Mouse (Mus musculus) embryonic facial prominence, embryonic 12.5 days (tissue): ENCODE results near the gene Dpep2nb. TPM values are rescaled to one million over a fixed set of nuclear protein-coding genes. Genes with fewer than 3 reads are reported as not detected.

ENCODE experiments used
- ATAC-seq: fragments of 200-750 bp; cut with Nextera tagmentation; 2 replicates; pipeline ENCODE4 v1.8.0; 2017; ENCODE audit not compliant: insufficient number of reproducible peaks, insufficient read depth, low FRiP score, low TSS enrichment
- H3K27ac ChIP-seq: fragments of 300-500 bp; sonication (generic); 2 replicates; pipeline ENCODE4 v1.5.1; 2016; ENCODE audit warnings: mild to moderate bottlenecking
- H3K27me3 ChIP-seq: fragments of 300-500 bp; sonication (generic); 2 replicates; pipeline ENCODE4 v1.6.1; 2016; ENCODE audit warnings: mild to moderate bottlenecking, moderate library complexity
- H3K36me3 ChIP-seq: fragments of 300-500 bp; sonication (generic); 2 replicates; pipeline ENCODE4 v1.6.1; 2016; ENCODE audit warnings: mild to moderate bottlenecking
- H3K4me1 ChIP-seq: fragments of 300-500 bp; sonication (generic); 2 replicates; pipeline ENCODE4 v1.6.1; 2016
- H3K4me2 ChIP-seq: fragments of 300-500 bp; sonication (generic); replicated peaks from 2 replicates; pipeline ENCODE4 v1.6.1; 2016; ENCODE audit warnings: mild to moderate bottlenecking, moderate library complexity
- H3K4me3 ChIP-seq: fragments of 300-500 bp; sonication (generic); 2 replicates; pipeline ENCODE4 v1.5.1; 2016; ENCODE audit warnings: mild to moderate bottlenecking
- H3K9ac ChIP-seq: fragments of 300-500 bp; sonication (generic); 2 replicates; pipeline ENCODE4 v1.6.1; 2016; ENCODE audit warnings: mild to moderate bottlenecking, moderate library complexity
- H3K9me3 ChIP-seq: fragments of 300-500 bp; sonication (generic); 2 replicates; pipeline ENCODE4 v1.6.1; 2016; ENCODE audit warnings: mild to moderate bottlenecking, moderate library complexity
- WGBS: fragments of 180-500 bp; shearing (Covaris S2); methylation state at CpG from one replicate; pipeline ENCODE4 v1.1.7; 2016; 5-methylcytosine and 5-hydroxymethylcytosine counted together
- polyA plus RNA-seq: library from polyadenylated mRNA; unstranded; fragments of >200 nt; fragmentation: Nextera tagmentation; extraction: Ambion mirVana; gene quantifications from 2 replicates; pipeline ENCODE4 v1.2.1, GENCODE M21; 2016

Dpep2nb gene
- not detected in 2 replicates for polyA plus RNA-seq

DNA sequence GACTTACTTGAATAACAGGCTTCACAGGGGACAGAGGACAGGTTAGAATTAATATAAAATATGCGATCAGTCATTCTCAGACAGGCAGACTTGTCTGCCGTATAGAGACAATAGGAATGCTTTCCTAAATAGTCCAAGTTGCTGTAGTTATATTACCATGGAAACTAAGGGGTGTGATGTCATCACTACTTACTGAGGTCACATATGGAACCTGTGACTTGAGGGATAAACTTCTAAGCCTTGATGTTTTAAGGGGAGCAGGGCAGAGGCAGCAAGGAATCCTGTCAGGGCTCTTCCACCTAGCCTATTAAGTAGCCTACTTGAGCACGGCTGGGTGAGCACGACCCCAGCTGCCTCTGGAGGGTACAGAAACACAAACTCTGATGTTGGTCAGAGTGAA is at the start of gene Dpep2nb:
Gene Dpep2nb, minus strand, starts transcription at position 101 of the 400 bp plus-strand sequence.
- Histone ChIP-seq H3K4me3 (no peak within 1 kb of the TSS), H3K9me3 (no peaks in the 10 kb centered on the region), H3K9ac (no peak within 1 kb of the TSS), H3K36me3 (peaks cover 5% of the 10 kb centered on the region), H3K4me1 (peaks cover 11% of the 10 kb centered on the region), H3K27me3 (no peaks in the 10 kb centered on the region), H3K27ac (no peak within 1 kb of the TSS), H3K4me2 (no peak within 1 kb of the TSS)
- WGBS, result 81% methylated on average over 4 of the region's 4 CpGs
- no peak for ATAC-seq

DNA sequence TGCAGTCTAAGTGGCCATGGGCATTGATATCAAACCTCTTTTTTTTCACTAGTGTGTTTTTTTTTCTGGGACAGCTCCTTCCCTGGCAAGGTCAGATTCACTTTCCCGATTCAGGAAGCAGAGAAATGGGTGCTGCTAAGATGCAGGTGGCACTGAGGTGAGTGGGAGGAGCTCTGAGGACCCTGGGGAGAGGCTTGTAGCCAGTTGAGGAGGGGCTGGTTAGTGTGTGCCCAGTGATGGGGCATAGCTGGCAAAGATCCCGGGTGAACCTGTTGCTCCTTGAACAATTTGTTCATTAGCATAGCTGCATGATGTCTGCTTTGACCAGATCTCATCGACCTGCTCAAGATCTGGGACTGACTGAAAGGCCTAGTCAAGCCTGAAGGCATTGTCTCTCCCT is 49.3 kb upstream of the Dpep2nb start:
- H3K27me3 ChIP-seq, result no peaks in the 10 kb centered on the region
- H3K9me3 ChIP-seq, result no peaks in the 10 kb centered on the region
- no peak overlapping the region for H3K27ac ChIP-seq
- ATAC-seq, result no peak
- H3K9ac ChIP-seq, result no peak overlapping the region; the same call in 1 of the 2 replicates
- no peak overlapping the region for H3K4me3 ChIP-seq
- no peak overlapping the region for H3K4me2 ChIP-seq
- peaks cover 34% of the 10 kb centered on the region for H3K36me3 ChIP-seq
- WGBS, result 56% methylated on average over 3 of the region's 3 CpGs
- peaks cover 8% of the 10 kb centered on the region for H3K4me1 ChIP-seq

DNA sequence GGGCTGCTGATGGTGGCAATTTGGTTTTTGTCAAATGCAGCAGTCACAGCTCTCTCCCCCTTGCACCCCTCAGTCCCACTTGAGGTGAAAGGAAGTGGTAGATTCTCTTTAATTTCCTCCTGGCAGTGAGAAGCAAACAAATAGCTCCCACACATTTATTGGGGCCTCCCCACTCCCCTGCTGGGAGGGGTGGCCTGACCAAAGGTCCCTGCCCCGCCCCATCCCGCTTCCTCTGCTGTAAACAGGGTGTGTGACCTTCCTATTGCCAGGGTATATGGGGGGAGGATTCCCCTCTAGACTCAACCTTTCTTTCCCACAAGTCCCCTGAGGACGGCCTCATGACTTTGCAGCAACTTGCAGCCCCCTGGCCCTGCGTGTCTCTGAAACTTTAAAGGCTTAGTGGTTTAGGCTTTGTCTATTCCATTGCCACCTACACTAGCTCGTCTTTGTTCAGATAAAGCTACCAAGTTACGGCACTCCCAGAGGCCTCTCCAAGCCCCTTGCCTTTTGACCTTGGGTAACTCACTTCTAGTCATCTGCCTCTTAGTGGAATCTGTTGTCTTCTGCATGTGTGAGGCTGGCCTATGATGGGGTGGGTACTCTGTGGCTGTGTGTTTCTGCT is 48.5 kb upstream of the Dpep2nb start:
- Histone ChIP-seq H3K9me3 (no peaks in the 10 kb centered on the region), H3K4me2 (no peak overlapping the region), H3K9ac (no peak overlapping the region), H3K4me3 (no peak overlapping the region), H3K27me3 (no peaks in the 10 kb centered on the region), H3K36me3 (peaks cover 34% of the 10 kb centered on the region), H3K4me1 (peaks cover 8% of the 10 kb centered on the region), H3K27ac (no peak overlapping the region)
- no peak for ATAC-seq
- WGBS, result 69% methylated on average over 6 of the region's 6 CpGs

DNA sequence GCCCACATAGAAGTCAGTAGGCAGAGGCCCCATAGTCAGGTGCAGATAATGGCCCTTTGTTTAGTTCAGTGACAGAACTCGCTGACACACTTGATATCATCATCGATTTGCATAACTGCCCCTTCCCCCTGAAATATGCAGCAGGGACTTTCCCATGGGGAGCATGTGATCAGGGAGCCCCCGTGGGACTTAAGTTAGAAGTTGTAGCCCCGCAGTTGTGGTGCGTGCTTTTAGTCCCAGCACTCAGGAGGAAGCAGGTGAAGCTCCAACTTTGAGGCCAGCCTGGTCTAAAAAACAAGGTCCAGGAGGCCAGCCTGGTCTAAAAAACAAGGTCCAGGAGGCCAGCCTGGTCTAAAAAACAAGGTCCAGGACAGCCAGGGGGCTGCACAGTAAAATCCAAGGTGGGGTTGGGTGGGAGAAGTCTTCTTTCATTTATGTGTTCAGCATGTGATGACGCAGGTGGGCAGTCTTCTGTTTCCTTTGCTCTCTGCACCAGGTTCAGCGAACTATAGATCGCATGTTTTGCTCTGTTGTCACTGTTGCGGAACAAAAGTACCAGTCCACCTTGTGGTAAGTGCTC is 46.8 kb upstream of the Dpep2nb start:
- Histone ChIP-seq H3K9me3 (no peaks in the 10 kb centered on the region), H3K4me2 (no peak overlapping the region), H3K27ac (no peak overlapping the region), H3K9ac (no peak overlapping the region), H3K36me3 (peaks cover 34% of the 10 kb centered on the region), H3K4me3 (no peak overlapping the region), H3K4me1 (no peaks in the 10 kb centered on the region), H3K27me3 (no peaks in the 10 kb centered on the region)
- WGBS, result 90% methylated on average over 9 of the region's 9 CpGs
- ATAC-seq, result no peak

DNA sequence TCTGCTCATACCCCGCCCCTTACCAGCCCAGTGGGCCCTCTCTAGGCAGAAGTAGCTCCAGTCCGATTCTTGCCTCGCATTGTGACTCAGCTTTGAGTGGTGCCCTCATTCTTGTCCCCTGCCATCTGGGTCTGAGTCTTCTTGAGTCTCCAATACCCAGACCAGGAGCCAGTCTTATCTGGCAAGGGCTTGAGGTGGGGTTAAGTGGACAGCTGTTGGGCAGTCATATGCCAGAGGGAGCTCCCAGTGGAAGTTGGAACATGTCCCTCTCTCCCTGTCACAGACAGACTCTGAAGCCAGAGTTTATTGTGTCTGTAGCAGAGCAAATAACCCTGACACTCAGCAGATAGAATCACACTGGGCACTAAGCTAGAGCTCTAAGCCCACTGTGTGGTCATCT is 45.3 kb upstream of the Dpep2nb start:
- no peak for ATAC-seq
- WGBS, result 91% methylated on average over 3 of the region's 3 CpGs
- no peak overlapping the region for H3K27ac ChIP-seq
- H3K4me3 ChIP-seq, result no peak overlapping the region
- no peaks in the 10 kb centered on the region for H3K27me3 ChIP-seq
- H3K9me3 ChIP-seq, result no peaks in the 10 kb centered on the region
- H3K4me1 ChIP-seq, result no peaks in the 10 kb centered on the region
- no peak overlapping the region for H3K4me2 ChIP-seq
- no peak overlapping the region for H3K9ac ChIP-seq
- H3K36me3 ChIP-seq, result peaks cover 36% of the 10 kb centered on the region

DNA sequence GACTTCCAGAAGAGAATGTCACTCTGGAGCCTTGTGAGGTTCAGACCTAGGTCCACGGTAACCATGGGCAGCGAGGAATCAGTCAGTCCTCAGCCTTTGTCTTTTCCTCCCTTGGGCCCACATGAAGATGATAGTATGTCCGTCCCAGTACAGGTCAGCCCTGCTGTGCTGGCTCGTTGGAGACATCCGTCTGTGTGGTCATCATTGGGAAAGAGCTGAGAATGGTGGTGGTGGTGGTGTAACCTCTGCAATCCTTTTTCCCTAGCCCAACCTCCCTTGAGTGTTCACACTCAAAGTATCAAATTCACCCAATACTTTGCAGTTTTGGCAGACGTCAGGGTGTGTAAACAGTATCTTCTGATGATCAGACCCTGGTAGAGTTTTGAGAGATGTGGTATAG is 44.1 kb upstream of the Dpep2nb start:
- H3K27ac ChIP-seq, result no peak overlapping the region
- ATAC-seq, result no peak
- no peak overlapping the region for H3K9ac ChIP-seq
- no peaks in the 10 kb centered on the region for H3K9me3 ChIP-seq
- no peak overlapping the region for H3K4me2 ChIP-seq
- H3K36me3 ChIP-seq, result peaks cover 38% of the 10 kb centered on the region
- WGBS, result 89% methylated on average over 6 of the region's 6 CpGs
- no peaks in the 10 kb centered on the region for H3K27me3 ChIP-seq
- H3K4me3 ChIP-seq, result no peak overlapping the region
- no peaks in the 10 kb centered on the region for H3K4me1 ChIP-seq

DNA sequence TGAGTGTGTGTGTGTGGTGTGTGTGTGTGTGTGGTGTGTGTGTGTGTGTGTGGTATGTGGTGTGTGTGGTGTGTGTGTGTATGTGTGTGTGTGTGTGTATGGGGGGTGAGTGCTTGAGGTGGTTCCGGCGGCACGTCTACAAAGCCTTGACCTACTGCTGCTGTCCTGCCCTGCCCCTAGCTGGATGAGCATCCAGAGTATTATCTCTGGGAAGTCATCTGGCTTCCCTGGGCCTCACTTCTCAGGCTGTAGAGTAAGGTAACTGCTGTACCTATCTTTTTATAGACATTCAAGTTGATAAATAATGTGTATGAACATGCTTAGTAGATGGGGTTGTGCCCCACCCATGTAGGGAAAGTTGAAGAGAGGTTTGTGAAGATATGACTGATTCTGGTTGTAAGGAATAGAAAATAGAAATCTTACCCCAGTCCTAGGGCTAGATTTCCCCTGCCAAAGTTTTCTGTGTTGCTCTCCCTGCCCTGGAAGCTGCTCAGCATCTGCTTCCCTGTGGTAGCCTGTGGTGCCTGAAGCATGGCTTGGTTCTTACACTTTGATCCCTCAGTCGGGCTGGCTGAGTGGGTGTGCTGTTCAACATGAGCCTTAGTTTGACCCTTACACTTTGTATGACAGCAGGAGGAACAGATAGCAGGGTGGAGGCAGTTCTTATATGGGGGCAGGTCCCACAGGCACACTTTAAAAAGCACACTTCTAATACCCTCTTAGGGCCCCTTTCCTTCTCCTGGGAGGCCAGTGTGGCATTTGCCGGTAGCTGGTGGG is 42.3 kb upstream of the Dpep2nb start:
- no peak overlapping the region for H3K4me2 ChIP-seq
- H3K9ac ChIP-seq, result no peak overlapping the region
- 80% methylated on average over 5 of the region's 5 CpGs for WGBS
- ATAC-seq, result no peak
- no peak overlapping the region for H3K27ac ChIP-seq
- no peaks in the 10 kb centered on the region for H3K9me3 ChIP-seq
- peaks cover 25% of the 10 kb centered on the region; the same call in 1 of the 2 replicates for H3K36me3 ChIP-seq
- H3K27me3 ChIP-seq, result no peaks in the 10 kb centered on the region
- no peak overlapping the region for H3K4me3 ChIP-seq
- H3K4me1 ChIP-seq, result no peaks in the 10 kb centered on the region

DNA sequence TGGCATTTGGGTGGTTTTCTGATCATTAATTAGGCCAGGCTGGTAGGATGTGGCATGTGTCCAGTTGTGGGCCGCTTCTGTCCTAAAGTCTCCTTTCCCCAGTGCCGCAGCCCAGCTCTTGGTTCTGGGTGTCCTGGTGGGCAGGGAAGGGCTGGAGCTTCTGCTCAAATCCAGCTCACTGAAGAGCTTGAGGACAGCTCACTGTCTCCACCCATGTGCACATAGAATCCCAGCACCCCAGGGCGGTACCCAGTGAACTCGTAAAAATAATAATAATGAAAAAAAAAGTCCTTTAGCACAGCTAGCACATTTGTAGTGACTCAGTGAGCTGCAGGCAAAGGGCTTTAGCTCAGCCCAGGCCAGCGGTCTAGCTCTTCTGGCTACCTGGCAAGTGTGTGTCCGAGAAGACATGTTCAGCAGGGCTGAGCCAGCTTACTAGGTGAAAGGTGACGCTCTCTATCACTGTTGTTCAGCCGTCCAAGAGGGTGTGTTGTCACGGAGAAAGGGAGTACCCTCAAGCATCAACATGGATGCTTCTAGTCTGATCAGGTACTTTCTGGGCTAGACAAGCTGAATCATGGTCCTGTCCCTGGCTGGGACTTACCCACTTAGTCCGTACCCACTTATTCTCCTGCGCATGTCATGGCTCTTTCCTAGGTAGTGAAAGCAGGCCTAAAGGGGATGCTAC is 41.2 kb upstream of the Dpep2nb start:
- WGBS, result 94% methylated on average over 11 of the region's 11 CpGs
- no peak overlapping the region for H3K4me3 ChIP-seq
- H3K9me3 ChIP-seq, result no peaks in the 10 kb centered on the region
- H3K9ac ChIP-seq, result no peak overlapping the region
- peaks cover 16% of the 10 kb centered on the region; the same call in 1 of the 2 replicates for H3K36me3 ChIP-seq
- no peaks in the 10 kb centered on the region for H3K4me1 ChIP-seq
- no peak for ATAC-seq
- no peak overlapping the region for H3K4me2 ChIP-seq
- H3K27me3 ChIP-seq, result no peaks in the 10 kb centered on the region
- H3K27ac ChIP-seq, result no peak overlapping the region

DNA sequence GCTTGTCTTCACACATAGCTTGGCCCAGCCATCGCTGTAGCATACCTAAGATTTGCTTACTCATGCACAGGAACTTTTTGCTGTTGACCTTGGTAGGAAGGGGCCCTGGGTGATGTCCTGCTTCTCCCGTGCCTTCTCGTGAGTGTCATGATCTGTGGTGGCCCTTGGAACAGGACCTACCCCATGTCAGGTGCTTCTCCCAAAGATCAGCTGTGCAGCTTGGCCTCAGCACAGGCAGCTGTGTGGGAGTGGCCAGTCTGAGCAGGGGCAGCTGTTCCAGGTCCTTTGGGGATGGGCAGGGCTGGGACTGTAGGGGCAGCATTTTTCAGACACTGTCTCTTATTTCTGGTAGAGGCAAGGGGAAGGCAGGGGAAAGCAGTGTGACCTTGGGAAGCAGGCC is 38.4 kb upstream of the Dpep2nb start:
- no peak overlapping the region for H3K4me2 ChIP-seq
- H3K9me3 ChIP-seq, result no peaks in the 10 kb centered on the region
- H3K27me3 ChIP-seq, result no peaks in the 10 kb centered on the region
- no peak for ATAC-seq
- WGBS, result 93% methylated on average over 3 of the region's 3 CpGs
- peaks cover 6% of the 10 kb centered on the region; the same call in 1 of the 2 replicates for H3K36me3 ChIP-seq
- no peak overlapping the region for H3K27ac ChIP-seq
- no peaks in the 10 kb centered on the region for H3K4me1 ChIP-seq
- H3K9ac ChIP-seq, result no peak overlapping the region
- no peak overlapping the region for H3K4me3 ChIP-seq

DNA sequence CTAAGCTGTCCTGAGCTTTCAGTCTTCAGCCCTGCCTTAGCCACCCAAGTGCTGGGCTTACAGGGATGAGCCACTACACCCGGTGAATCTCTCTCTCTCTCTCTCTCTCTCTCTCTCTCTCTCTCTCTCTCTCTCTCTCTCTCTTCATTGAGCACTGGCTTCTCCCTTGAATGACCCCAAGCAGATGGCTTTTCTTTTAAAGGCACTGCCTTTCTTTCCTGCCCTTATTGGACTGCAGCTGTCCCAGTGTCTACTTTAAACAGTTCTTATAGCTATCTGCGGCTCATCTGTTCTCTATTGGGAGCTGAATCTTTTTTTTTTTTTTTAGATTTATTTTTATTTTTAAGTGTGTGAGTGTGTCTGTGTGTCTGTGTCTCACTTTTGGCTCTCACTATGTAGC is 37.3 kb upstream of the Dpep2nb start:
- H3K27ac ChIP-seq, result no peak overlapping the region
- H3K36me3 ChIP-seq, result peaks cover 6% of the 10 kb centered on the region; the same call in 1 of the 2 replicates
- no peaks in the 10 kb centered on the region for H3K9me3 ChIP-seq
- no peak overlapping the region for H3K4me3 ChIP-seq
- no peak overlapping the region for H3K4me2 ChIP-seq
- H3K9ac ChIP-seq, result no peak overlapping the region
- ATAC-seq, result no peak
- no peaks in the 10 kb centered on the region for H3K27me3 ChIP-seq
- H3K4me1 ChIP-seq, result no peaks in the 10 kb centered on the region
- 83% methylated on average over 2 of the region's 2 CpGs for WGBS

DNA sequence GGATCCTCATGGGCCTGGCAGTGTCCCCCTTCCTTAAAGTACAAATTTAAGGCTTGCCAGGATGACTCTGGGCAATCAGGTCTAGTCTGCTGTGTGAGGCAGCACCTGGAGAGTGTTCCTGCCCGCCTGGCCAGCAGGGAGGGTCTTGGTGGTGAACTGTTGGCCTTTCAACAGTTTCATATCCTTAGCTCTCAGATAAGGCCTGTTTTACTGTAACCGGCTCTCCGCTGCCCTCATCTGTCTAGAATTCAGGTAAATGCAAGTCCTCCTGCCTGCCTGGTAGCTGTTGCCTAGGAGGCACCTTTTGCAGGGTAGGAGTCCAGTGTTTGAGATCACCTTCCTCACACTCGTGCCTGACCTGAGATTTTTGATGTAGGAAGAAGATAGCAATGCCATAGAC is 34.4 kb upstream of the Dpep2nb start:
- no peak overlapping the region for H3K4me2 ChIP-seq
- peaks cover 8% of the 10 kb centered on the region; the same call in 1 of the 2 replicates for H3K36me3 ChIP-seq
- WGBS, result 67% methylated on average over 4 of the region's 4 CpGs
- no peaks in the 10 kb centered on the region for H3K9me3 ChIP-seq
- H3K4me3 ChIP-seq, result no peak overlapping the region
- H3K9ac ChIP-seq, result no peak overlapping the region
- no peaks in the 10 kb centered on the region for H3K27me3 ChIP-seq
- H3K27ac ChIP-seq, result no peak overlapping the region
- H3K4me1 ChIP-seq, result no peaks in the 10 kb centered on the region
- ATAC-seq, result no peak
